Mouse (Mus musculus) heart, embryonic 10.5 days (tissue): Measurements from ENCODE around the gene Ndufa4l2. TPM values are rescaled to one million over a fixed set of nuclear protein-coding genes. Genes with fewer than 3 reads are reported as not detected.

Experiments used
- DNase-seq: peaks from one replicate; pipeline ENCODE4 v3.0.0-alpha.2; 2017; ENCODE audit warnings: low spot score
- H3K27ac ChIP-seq: fragments of 300-500 bp; sonication (generic); 2 replicates; pipeline ENCODE4 v1.5.1; 2016; ENCODE audit warnings: mild to moderate bottlenecking
- H3K27me3 ChIP-seq: fragments of 300-500 bp; sonication (generic); 2 replicates; pipeline ENCODE4 v1.6.1; 2016; ENCODE audit warnings: mild to moderate bottlenecking; ENCODE audit not compliant: poor library complexity, insufficient read depth, severe bottlenecking
- H3K36me3 ChIP-seq: fragments of 300-500 bp; sonication (generic); 2 replicates; pipeline ENCODE4 v1.6.1; 2016; ENCODE audit warnings: mild to moderate bottlenecking, moderate library complexity
- H3K4me1 ChIP-seq: fragments of 300-500 bp; sonication (generic); 2 replicates; pipeline ENCODE4 v1.6.1; 2016; ENCODE audit warnings: mild to moderate bottlenecking
- H3K4me3 ChIP-seq: fragments of 300-500 bp; sonication (generic); 2 replicates; pipeline ENCODE4 v1.5.1; 2016; ENCODE audit warnings: mild to moderate bottlenecking, moderate library complexity
- H3K9me3 ChIP-seq: fragments of 300-500 bp; sonication (generic); 2 replicates; pipeline ENCODE4 v1.6.1; 2016; ENCODE audit warnings: mild to moderate bottlenecking, moderate library complexity
- WGBS: fragments of 180-500 bp; shearing (Covaris S2); methylation state at CpG from one replicate; pipeline ENCODE4 v1.1.7; 2016; 5-methylcytosine and 5-hydroxymethylcytosine counted together
- polyA plus RNA-seq: library from polyadenylated mRNA; unstranded; fragments of >200 nt; fragmentation: Nextera tagmentation; extraction: Ambion mirVana; gene quantifications from 2 replicates; pipeline ENCODE4 v1.2.1, GENCODE M21; 2016

Ndufa4l2 gene
- polyA plus RNA-seq: 7.8 and 9.0 TPM in 2 replicates

GRCm38 (mm10) chr10:127514764-127515163, at the start of gene Ndufa4l2:
Gene Ndufa4l2, plus strand, starts transcription at chr10:127514967.
- Histone ChIP-seq H3K27ac (peak within 1 kb of the TSS; percentile 75), H3K36me3 (peaks cover 30% of the 10 kb centered on the region), H3K9me3 (no peaks in the 10 kb centered on the region), H3K27me3 (peaks cover 94% of the 10 kb centered on the region), H3K4me1 (peaks cover 79% of the 10 kb centered on the region), H3K4me3 (peak within 1 kb of the TSS; percentile 63)
- 7% methylated on average over 6 of the region's 6 CpGs for WGBS
- DNase-seq: no peak

- 57% methylated on average over 15 of the region's 15 CpGs for WGBS
Measured at GRCm38 (mm10) chr10:127471281-127471988, 43.3 kb upstream of the Ndufa4l2 start.

GRCm38 (mm10) chr10:127472722-127473121, 42.0 kb upstream of the Ndufa4l2 start:
- Histone ChIP-seq H3K27ac (no peak overlapping the region), H3K36me3 (peaks cover 56% of the 10 kb centered on the region), H3K4me1 (peaks cover 19% of the 10 kb centered on the region), H3K9me3 (no peaks in the 10 kb centered on the region), H3K4me3 (no peak overlapping the region), H3K27me3 (no peaks in the 10 kb centered on the region)
- 60% methylated on average over 9 of the region's 9 CpGs for WGBS
- DNase-seq: peak; percentile 82

More at GRCm38 (mm10) chr10:127471281-127471988, 43.3 kb upstream of the Ndufa4l2 start:
- Histone ChIP-seq H3K36me3 (peaks cover 51% of the 10 kb centered on the region), H3K27ac (peak overlapping the region; percentile 67), H3K9me3 (no peaks in the 10 kb centered on the region), H3K4me1 (peaks cover 19% of the 10 kb centered on the region), H3K4me3 (0 out of 2 replicates have a peak overlapping the region, but pooled peaks have one; percentile 16), H3K27me3 (no peaks in the 10 kb centered on the region)
- DNase-seq: peak; percentile 79

GRCm38 (mm10) chr10:127475175-127475574, 39.6 kb upstream of the Ndufa4l2 start:
- no peak for DNase-seq
- Histone ChIP-seq H3K9me3 (no peaks in the 10 kb centered on the region), H3K27ac (no peak overlapping the region), H3K36me3 (peaks cover 47% of the 10 kb centered on the region), H3K4me1 (peaks cover 19% of the 10 kb centered on the region), H3K4me3 (no peak overlapping the region), H3K27me3 (no peaks in the 10 kb centered on the region)
- 94% methylated on average over 4 of the region's 4 CpGs for whole genome bisulfite sequencing

- no peak overlapping the region for H3K4me3 ChIP-seq
- H3K9me3 ChIP-seq: no peaks in the 10 kb centered on the region
- 93% methylated on average over 3 of the region's 3 CpGs for WGBS
- peaks cover 8% of the 10 kb centered on the region for H3K4me1 ChIP-seq
- no peak for DNase-seq
- no peak overlapping the region for H3K27ac ChIP-seq
- H3K36me3 ChIP-seq: peaks cover 56% of the 10 kb centered on the region
- no peaks in the 10 kb centered on the region for H3K27me3 ChIP-seq
Measured at GRCm38 (mm10) chr10:127476541-127476940, 38.2 kb upstream of the Ndufa4l2 start.

- WGBS: 85% methylated on average over 7 of the region's 7 CpGs
- H3K36me3 ChIP-seq: peaks cover 59% of the 10 kb centered on the region
Measured at GRCm38 (mm10) chr10:127477301-127477700, 37.5 kb upstream of the Ndufa4l2 start.

GRCm38 (mm10) chr10:127479131-127479530, 35.6 kb upstream of the Ndufa4l2 start:
- Histone ChIP-seq H3K27ac (no peak overlapping the region), H3K36me3 (peaks cover 63% of the 10 kb centered on the region), H3K4me1 (no peaks in the 10 kb centered on the region), H3K9me3 (no peaks in the 10 kb centered on the region), H3K27me3 (no peaks in the 10 kb centered on the region), H3K4me3 (no peak overlapping the region)
- no peak for DNase-seq
- 94% methylated on average over 4 of the region's 4 CpGs for WGBS

More at GRCm38 (mm10) chr10:127477301-127477700, 37.5 kb upstream of the Ndufa4l2 start:
- no peak overlapping the region for H3K27ac ChIP-seq
- H3K9me3 ChIP-seq: no peaks in the 10 kb centered on the region
- DNase-seq: no peak
- H3K4me1 ChIP-seq: 0 out of 2 replicates have a peak, but pooled peaks cover 4% of the 10 kb centered on the region
- H3K4me3 ChIP-seq: no peak overlapping the region
- H3K27me3 ChIP-seq: no peaks in the 10 kb centered on the region

- H3K4me3 ChIP-seq: no peak overlapping the region
- WGBS: 81% methylated on average over 19 of the region's 19 CpGs
- H3K9me3 ChIP-seq: no peaks in the 10 kb centered on the region
- peaks cover 68% of the 10 kb centered on the region for H3K36me3 ChIP-seq
- no peak overlapping the region for H3K27ac ChIP-seq
- DNase-seq: no peak
- H3K4me1 ChIP-seq: 0 out of 2 replicates have a peak, but pooled peaks cover 2% of the 10 kb centered on the region
- H3K27me3 ChIP-seq: no peaks in the 10 kb centered on the region
Measured at GRCm38 (mm10) chr10:127480833-127481813, 33.6 kb upstream of the Ndufa4l2 start.

- Histone ChIP-seq H3K4me1 (0 out of 2 replicates have a peak, but pooled peaks cover 2% of the 10 kb centered on the region), H3K9me3 (no peaks in the 10 kb centered on the region), H3K27ac (no peak overlapping the region), H3K27me3 (no peaks in the 10 kb centered on the region), H3K4me3 (no peak overlapping the region), H3K36me3 (peaks cover 79% of the 10 kb centered on the region)
- WGBS: 81% methylated on average over 10 of the region's 10 CpGs
- DNase-seq: no peak
Measured at GRCm38 (mm10) chr10:127485235-127485634, 29.5 kb upstream of the Ndufa4l2 start.

GRCm38 (mm10) chr10:127488856-127489255, 25.9 kb upstream of the Ndufa4l2 start:
- peaks cover 87% of the 10 kb centered on the region for H3K36me3 ChIP-seq
- H3K27ac ChIP-seq: no peak overlapping the region
- no peaks in the 10 kb centered on the region for H3K9me3 ChIP-seq
- H3K4me1 ChIP-seq: 0 out of 2 replicates have a peak, but pooled peaks cover 2% of the 10 kb centered on the region
- DNase-seq: no peak
- 85% methylated on average over 7 of the region's 7 CpGs for whole genome bisulfite sequencing
- no peaks in the 10 kb centered on the region for H3K27me3 ChIP-seq
- H3K4me3 ChIP-seq: no peak overlapping the region

GRCm38 (mm10) chr10:127490160-127491127, 24.3 kb upstream of the Ndufa4l2 start:
- H3K27me3 ChIP-seq: no peaks in the 10 kb centered on the region
- WGBS: 87% methylated on average over 18 of the region's 18 CpGs
- peaks cover 86% of the 10 kb centered on the region for H3K36me3 ChIP-seq
- no peaks in the 10 kb centered on the region for H3K9me3 ChIP-seq
- no peak overlapping the region for H3K4me3 ChIP-seq
- no peak overlapping the region for H3K27ac ChIP-seq
- no peak for DNase-seq
- no peaks in the 10 kb centered on the region for H3K4me1 ChIP-seq

GRCm38 (mm10) chr10:127491128-127491512, 23.6 kb upstream of the Ndufa4l2 start:
- Histone ChIP-seq H3K9me3 (no peaks in the 10 kb centered on the region), H3K4me1 (no peaks in the 10 kb centered on the region), H3K36me3 (peaks cover 89% of the 10 kb centered on the region), H3K4me3 (no peak overlapping the region), H3K27ac (no peak overlapping the region), H3K27me3 (no peaks in the 10 kb centered on the region)
- 80% methylated on average over 8 of the region's 8 CpGs for WGBS
- DNase-seq: no peak
